Comparison of ENCODE assay signal across 12 mouse cellular contexts in genomic region chr5:46032206-46032605, GRCm38 (mm10).
"Had no signal": no experiment of that assay in that cellular context is flagged by ENCODE, and none has a peak within 500 bp of the region (broad histone marks: within the 10 kb centered on the region; RNA-seq: fewer than 3 reads in every experiment).

No protein-coding gene starts in this region.

- H3K36me3 ChIP-seq: limb, embryonic 10.5 days; midbrain, embryonic 10.5 days; midbrain, embryonic 15.5 days; neural tube, embryonic 13.5 days had no signal

- H3K4me2 ChIP-seq: midbrain, embryonic 15.5 days; neural tube, embryonic 13.5 days had no signal

- DNase-seq: kidney, postnatal 25 days; lung, adult 2 months; lung, postnatal 36 days; retina, postnatal 1 day; right cerebral cortex, postnatal 14 days; thymus, adult 18-20 months; thymus, postnatal 25 days had no signal

- H3K9ac ChIP-seq: liver, embryonic 14.5 days; midbrain, embryonic 15.5 days; neural tube, embryonic 13.5 days had no signal

- H3K4me1 ChIP-seq: limb, embryonic 10.5 days; midbrain, embryonic 10.5 days; midbrain, embryonic 15.5 days had no signal

- H3K27me3 ChIP-seq: midbrain, embryonic 15.5 days; neural tube, embryonic 13.5 days had no signal

- H3K27ac ChIP-seq: limb, embryonic 10.5 days; liver, embryonic 14.5 days; midbrain, embryonic 10.5 days; midbrain, embryonic 15.5 days; neural tube, embryonic 13.5 days had no signal

- H3K4me3 ChIP-seq: limb, embryonic 10.5 days; midbrain, embryonic 10.5 days; midbrain, embryonic 15.5 days; neural tube, embryonic 13.5 days had no signal

- H3K9me3 ChIP-seq: limb, embryonic 10.5 days; midbrain, embryonic 10.5 days; midbrain, embryonic 15.5 days; neural tube, embryonic 13.5 days had no signal
